In the genomic region with DNA sequence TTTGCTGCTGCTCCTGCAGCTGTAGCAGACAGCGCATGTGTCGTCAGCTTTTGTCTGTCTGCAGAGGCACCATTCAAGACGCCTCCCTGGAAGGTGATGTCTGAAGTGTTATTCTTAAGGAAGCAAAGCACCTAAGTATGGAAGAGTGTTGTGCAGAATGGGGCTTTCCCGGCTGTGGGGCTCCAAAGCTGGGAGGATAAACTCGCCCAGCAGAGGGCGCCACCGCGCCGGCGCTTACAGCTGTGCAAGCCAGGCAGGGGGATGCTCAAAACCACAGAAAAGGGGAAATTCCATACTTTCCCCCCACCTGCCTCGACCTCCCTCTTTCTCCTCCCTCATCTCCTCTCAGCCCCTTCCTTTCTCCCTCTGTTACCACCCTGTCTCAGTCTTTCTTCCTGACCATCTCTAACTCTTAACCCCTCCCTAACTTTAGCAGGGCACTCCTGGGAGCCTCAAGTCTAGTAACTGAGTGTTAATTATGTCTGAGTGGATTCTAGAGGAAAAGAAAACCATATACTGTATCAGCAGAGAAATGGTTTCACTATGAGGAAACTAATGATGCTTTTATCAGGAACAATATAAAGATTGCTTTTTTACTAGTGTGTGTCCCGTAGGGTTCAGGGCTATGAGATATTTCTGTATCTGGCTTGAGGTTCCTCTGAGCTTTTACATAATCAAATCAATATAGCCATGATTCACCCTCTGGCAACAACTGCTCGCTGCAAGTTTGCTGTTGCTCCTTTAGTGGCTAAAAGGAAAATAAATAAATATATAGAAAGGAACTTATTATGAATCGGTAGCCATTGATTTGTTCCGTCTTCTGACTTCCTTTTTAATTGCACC, we compare ENCODE assay signal across 7 mouse cellular contexts.
A peak's percentile ranks its signal among the peaks of the same experiment; 100 is the strongest.
DNase-seq lines count a peak whose midpoint lies in the region; ATAC-seq and TF ChIP-seq lines count a peak whose summit lies in the region.

No protein-coding gene starts in this region.

- DNase-seq in adrenal gland, postnatal 10 days, result peak; percentile 92
- peak; percentile 81 to 86 for DNase-seq in cerebellum, postnatal 4 days (ENCODE audit: low spot score in 2 of 2)
- peak; percentile 85 for DNase-seq in gastrocnemius, adult 2 months
- peak; percentile 76 to 86 for DNase-seq in left cerebral cortex, postnatal 14 days (ENCODE audit: low spot score in 2 of 2)
- DNase-seq in midbrain, embryonic 11.5 days (ENCODE audit: low spot score, missing footprints), result peak; percentile 98
- peak; percentile 39 for DNase-seq in skeletal muscle tissue, adult 2 months (ENCODE audit: low read depth, low spot score)

- ATAC-seq in intestine, embryonic 16.5 days, result peak; percentile 54; the same call in 1 of the 2 replicates
- peak; percentile 67 for ATAC-seq in midbrain, embryonic 11.5 days (ENCODE audit: low FRiP score)

- H3K36me3 ChIP-seq in intestine, embryonic 16.5 days (ENCODE audit: control insufficient read depth, insufficient read depth, low read length), result no peaks in the 10 kb centered on the region
- H3K36me3 ChIP-seq in midbrain, embryonic 11.5 days (ENCODE audit: control insufficient read depth, insufficient read depth, low read length), result no peaks in the 10 kb centered on the region

- 19% methylated on average over 15 of the region's 15 CpGs for WGBS in intestine, embryonic 16.5 days
- 25% methylated on average over 15 of the region's 15 CpGs for WGBS in midbrain, embryonic 11.5 days

- H3K4me1 ChIP-seq in intestine, embryonic 16.5 days (ENCODE audit: control insufficient read depth, insufficient read depth, low read length), result 0 out of 2 replicates have a peak, but pooled peaks cover 3% of the 10 kb centered on the region
- no peaks in the 10 kb centered on the region for H3K4me1 ChIP-seq in midbrain, embryonic 11.5 days (ENCODE audit: control insufficient read depth, insufficient read depth, low read length)

- H3K27me3 ChIP-seq in intestine, embryonic 16.5 days (replicated peaks; ENCODE audit: control insufficient read depth, insufficient read depth, low read length), result no peaks in the 10 kb centered on the region
- no peaks in the 10 kb centered on the region for H3K27me3 ChIP-seq in midbrain, embryonic 11.5 days (ENCODE audit: control insufficient read depth, insufficient read depth, low read length)

- H3K4me3 ChIP-seq in gastrocnemius, adult 2 months, result no peak overlapping the region; the same call in 1 of the 2 replicates
- H3K4me3 ChIP-seq in intestine, embryonic 16.5 days (ENCODE audit: low read length), result no peak overlapping the region
- H3K4me3 ChIP-seq in midbrain, embryonic 11.5 days (ENCODE audit: low read depth, low read length), result no peak overlapping the region

- no peak overlapping the region for H3K9ac ChIP-seq in intestine, embryonic 16.5 days (ENCODE audit: low read depth, low read length)
- H3K9ac ChIP-seq in midbrain, embryonic 11.5 days (ENCODE audit: low read length), result no peak overlapping the region

- peak; percentile 91 for TF ChIP-seq CTCF in gastrocnemius, adult 2 months (IDR thresholded peaks at IDR 0.05)

- intact Hi-C loops in gastrocnemius, adult 2 months (cut with DNase I), result loop anchor here (5.0 to 10.0 kb wide), 3 partner anchors 270 to 1032 kb away; a partner anchor contains a TSS
- intact Hi-C loops in left cerebral cortex, postnatal 14 days (cut with DNase I), result loop anchor here (10.0 kb wide), 1 partner anchor 1030 kb away; no protein-coding TSS in a partner anchor

- H3K27ac ChIP-seq in gastrocnemius, adult 2 months, result no peak overlapping the region
- H3K27ac ChIP-seq in intestine, embryonic 16.5 days (ENCODE audit: low read length), result peak overlapping the region; percentile 42
- H3K27ac ChIP-seq in midbrain, embryonic 11.5 days (ENCODE audit: low read depth, low read length), result no peak overlapping the region

- no peaks in the 10 kb centered on the region for H3K9me3 ChIP-seq in intestine, embryonic 16.5 days (ENCODE audit: control insufficient read depth, low read length)
- H3K9me3 ChIP-seq in midbrain, embryonic 11.5 days (ENCODE audit: control insufficient read depth, low read length), result no peaks in the 10 kb centered on the region

- no peak overlapping the region for H3K4me2 ChIP-seq in intestine, embryonic 16.5 days (ENCODE audit: low read depth, low read length)
- no peak overlapping the region for H3K4me2 ChIP-seq in midbrain, embryonic 11.5 days

Comparison
In these comparisons a context has a peak if more than half of its experiments do, and no peak if none do; other contexts are left out.
1. DNase-seq: peak in every context shown above with its lines; median percentile 98 in midbrain, embryonic 11.5 days; 92 in adrenal gland, postnatal 10 days; 85 in gastrocnemius, adult 2 months; 84 in cerebellum, postnatal 4 days; 81 in left cerebral cortex, postnatal 14 days; 39 in skeletal muscle tissue, adult 2 months.